Mouse (Mus musculus): Measurements from ENCODE around the gene Lrp2.

DNA sequence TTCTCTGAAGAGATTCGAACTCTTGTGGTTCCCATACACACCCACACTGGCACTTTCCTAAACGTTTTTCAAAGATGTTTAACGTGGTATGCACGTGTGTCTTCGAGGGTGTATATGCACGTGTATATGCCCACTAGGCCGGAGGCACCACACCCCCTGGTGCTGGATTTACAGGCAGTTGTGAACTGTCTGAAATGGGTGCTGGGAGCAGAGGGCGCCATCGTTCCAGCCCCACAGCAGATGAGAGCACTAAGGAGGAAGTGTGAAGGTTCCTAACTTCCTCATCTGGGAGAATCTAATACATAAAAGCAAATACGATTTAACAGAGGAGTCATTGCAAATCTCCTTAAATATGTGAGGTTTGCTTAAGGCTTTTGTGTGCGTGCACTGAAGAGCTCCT is 39.0 kb downstream of the Lrp2 start:
- TF ChIP-seq POLR2AphosphoS2 (IDR thresholded peaks at IDR 0.05; ENCODE audit: insufficient read length, low read depth), result no peak
- TF ChIP-seq E2F4 (IDR thresholded peaks at IDR 0.05; ENCODE audit: insufficient read depth), result no peak
- no peak for TF ChIP-seq POLR2A (IDR thresholded peaks at IDR 0.05; ENCODE audit: insufficient read length, low read depth)
